Mouse (Mus musculus) layer of hippocampus, adult 9-10 months (tissue): ENCODE measurements at regions not wholly inside any gene's neighbourhood (a gene's known extent, or its start where the extent isn't known, plus 50 kb on each side); places are given as distances from the start of the nearest gene placed in this dataset.

Experiments used
- DNase-seq: peaks from one replicate; pipeline ENCODE4 v3.0.0; 2022; ENCODE audit warnings: low spot score

- no peak for DNase-seq
Observed at GRCm38 (mm10) chr1:35973386-35973785, 94.8 kb upstream of the Hs6st1 start.

GRCm38 (mm10) chr1:35975611-35976208, 92.5 kb upstream of the Hs6st1 start:
- no peak for DNase-seq

- DNase-seq, result no peak
Observed at GRCm38 (mm10) chr1:35976528-35976927, 91.7 kb upstream of the Hs6st1 start.

GRCm38 (mm10) chr1:35978116-35978515, 90.1 kb upstream of the Hs6st1 start:
- no peak for DNase-seq

- no peak for DNase-seq
Observed at GRCm38 (mm10) chr1:35978766-35979165, 89.4 kb upstream of the Hs6st1 start.

- no peak for DNase-seq
Observed at GRCm38 (mm10) chr1:35981226-35981625, 87.0 kb upstream of the Hs6st1 start.

- no peak for DNase-seq
Observed at GRCm38 (mm10) chr1:35983361-35983760, 84.8 kb upstream of the Hs6st1 start.

- DNase-seq, result no peak
Observed at GRCm38 (mm10) chr1:35985318-35985717, 82.9 kb upstream of the Hs6st1 start.

- no peak for DNase-seq
Observed at GRCm38 (mm10) chr1:35986666-35987065, 81.5 kb upstream of the Hs6st1 start.

- DNase-seq, result no peak
Observed at GRCm38 (mm10) chr1:35992227-35992909, 75.8 kb upstream of the Hs6st1 start.

GRCm38 (mm10) chr1:35992937-35993336, 75.3 kb upstream of the Hs6st1 start:
- no peak for DNase-seq

- no peak for DNase-seq
Observed at GRCm38 (mm10) chr1:35995691-35996090, 72.5 kb upstream of the Hs6st1 start.

- no peak for DNase-seq
Observed at GRCm38 (mm10) chr1:36001319-36001718, 66.9 kb upstream of the Hs6st1 start.

- DNase-seq, result no peak
Observed at GRCm38 (mm10) chr1:36001821-36002220, 66.4 kb upstream of the Hs6st1 start.

- no peak for DNase-seq
Observed at GRCm38 (mm10) chr1:36003592-36003991, 64.6 kb upstream of the Hs6st1 start.

- no peak for DNase-seq
Observed at GRCm38 (mm10) chr1:36008598-36008997, 59.6 kb upstream of the Hs6st1 start.

GRCm38 (mm10) chr1:36009010-36009619, 59.1 kb upstream of the Hs6st1 start:
- DNase-seq, result peak; percentile 30

- DNase-seq, result no peak
Observed at GRCm38 (mm10) chr1:36010151-36010550, 58.0 kb upstream of the Hs6st1 start.

GRCm38 (mm10) chr1:36010834-36011233, 57.4 kb upstream of the Hs6st1 start:
- no peak for DNase-seq

GRCm38 (mm10) chr1:36012081-36012765, 56.0 kb upstream of the Hs6st1 start:
- no peak for DNase-seq

- no peak for DNase-seq
Observed at GRCm38 (mm10) chr1:36013823-36014341, 54.3 kb upstream of the Hs6st1 start.

GRCm38 (mm10) chr1:36014372-36014771, 53.8 kb upstream of the Hs6st1 start:
- no peak for DNase-seq

- no peak for DNase-seq
Observed at GRCm38 (mm10) chr1:36015210-36015609, 53.0 kb upstream of the Hs6st1 start.
